Mouse (Mus musculus): ENCODE results near the gene Pde4c.

Pde4c gene

GRCm38 (mm10) chr8:70791975-70792691 lies 68.6 kb downstream of the Pde4c start:
- DNase-seq: peak; percentile 99

GRCm38 (mm10) chr8:70792700-70793099 lies 69.2 kb downstream of the Pde4c start:
- DNase-seq: peak; percentile 89 to 92

GRCm38 (mm10) chr8:70794215-70794614 lies 70.7 kb downstream of the Pde4c start:
- DNase-seq: no peak

- no peak for DNase-seq
Measured at GRCm38 (mm10) chr8:70795370-70795769, 71.8 kb downstream of the Pde4c start.

- no peak for DNase-seq
Measured at GRCm38 (mm10) chr8:70796403-70797080, 73.0 kb downstream of the Pde4c start.

- DNase-seq: peak; percentile 92 to 95
Measured at GRCm38 (mm10) chr8:70797081-70798070, 73.9 kb downstream of the Pde4c start.

- DNase-seq: no peak
Measured at GRCm38 (mm10) chr8:70798281-70798680, 74.8 kb downstream of the Pde4c start.

DNA sequence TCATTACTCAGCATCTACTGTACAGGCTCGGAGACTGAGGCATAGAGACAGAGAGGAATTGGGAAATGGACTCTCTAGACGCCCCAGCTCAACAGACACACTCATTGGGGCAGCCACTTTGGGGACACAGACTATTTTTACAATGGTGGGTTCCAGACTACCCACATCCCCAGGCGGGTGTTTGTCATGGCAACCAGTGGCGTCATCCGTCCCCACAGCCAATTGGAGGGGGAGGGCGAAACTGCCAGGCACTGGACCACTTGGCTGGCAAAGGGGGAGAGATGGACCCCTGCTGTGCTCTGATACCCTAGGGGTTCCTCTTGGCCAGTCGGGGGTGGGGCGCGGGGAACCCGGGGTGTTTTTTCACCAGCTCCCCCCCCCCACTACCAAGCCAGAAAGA lies 77.1 kb downstream of the Pde4c start:
- DNase-seq: no peak
